Mouse (Mus musculus) forebrain, embryonic 15.5 days (tissue): ENCODE measurements around the gene Olfr1513. TPM values are rescaled to one million over a fixed set of nuclear protein-coding genes. Genes with fewer than 3 reads are reported as not detected.
"Not testable (repeated sequence)": the region's sequence is repeated elsewhere in the genome, so short reads cannot be mapped to it uniquely, and the experiment has no call there.

Experiments used
- ATAC-seq: fragments of 200-750 bp; cut with Nextera tagmentation; replicated peaks from 2 replicates; pipeline ENCODE4 v1.8.0; 2017; ENCODE audit warnings: mild to moderate bottlenecking, moderate TSS enrichment, moderate library complexity
- H3K27ac ChIP-seq: fragments of 300-500 bp; sonication (generic); replicated peaks from 2 replicates; pipeline ENCODE4 v1.5.1; 2015; ENCODE audit warnings: mild to moderate bottlenecking, inconsistent platforms
- H3K27me3 ChIP-seq: fragments of 300-500 bp; sonication (generic); 2 replicates; pipeline ENCODE4 v1.6.1; 2015; ENCODE audit warnings: inconsistent platforms
- H3K36me3 ChIP-seq: fragments of 300-500 bp; sonication (generic); 2 replicates; pipeline ENCODE4 v1.6.1; 2015; ENCODE audit warnings: mild to moderate bottlenecking, inconsistent platforms
- H3K4me1 ChIP-seq: fragments of 300-500 bp; sonication (generic); 2 replicates; pipeline ENCODE4 v1.6.1; 2015; ENCODE audit warnings: inconsistent platforms
- H3K4me2 ChIP-seq: fragments of 300-500 bp; sonication (generic); replicated peaks from 2 replicates; pipeline ENCODE4 v1.6.1; 2015; ENCODE audit warnings: mild to moderate bottlenecking, inconsistent platforms
- H3K4me3 ChIP-seq: fragments of 300-500 bp; sonication (generic); 2 replicates; pipeline ENCODE4 v1.5.1; 2015; ENCODE audit warnings: mild to moderate bottlenecking, inconsistent platforms
- H3K9ac ChIP-seq: fragments of 300-500 bp; sonication (generic); replicated peaks from 2 replicates; pipeline ENCODE4 v1.6.1; 2015; ENCODE audit warnings: mild to moderate bottlenecking, inconsistent platforms
- H3K9me3 ChIP-seq: fragments of 300-500 bp; sonication (generic); 2 replicates; pipeline ENCODE4 v1.6.1; 2016; ENCODE audit warnings: inconsistent platforms
- WGBS: fragments of 180-500 bp; shearing (Covaris S2); methylation state at CpG from one replicate; pipeline ENCODE4 v1.1.7; 2015; ENCODE audit warnings: mixed read lengths; 5-methylcytosine and 5-hydroxymethylcytosine counted together
- polyA plus RNA-seq: library from polyadenylated mRNA; unstranded; fragments of >200 nt; fragmentation: Nextera tagmentation; extraction: Ambion mirVana; gene quantifications from 2 replicates; pipeline ENCODE4 v1.2.1, GENCODE M21; 2015

Gene Olfr1513
- not detected in 2 replicates for polyA plus RNA-seq

DNA sequence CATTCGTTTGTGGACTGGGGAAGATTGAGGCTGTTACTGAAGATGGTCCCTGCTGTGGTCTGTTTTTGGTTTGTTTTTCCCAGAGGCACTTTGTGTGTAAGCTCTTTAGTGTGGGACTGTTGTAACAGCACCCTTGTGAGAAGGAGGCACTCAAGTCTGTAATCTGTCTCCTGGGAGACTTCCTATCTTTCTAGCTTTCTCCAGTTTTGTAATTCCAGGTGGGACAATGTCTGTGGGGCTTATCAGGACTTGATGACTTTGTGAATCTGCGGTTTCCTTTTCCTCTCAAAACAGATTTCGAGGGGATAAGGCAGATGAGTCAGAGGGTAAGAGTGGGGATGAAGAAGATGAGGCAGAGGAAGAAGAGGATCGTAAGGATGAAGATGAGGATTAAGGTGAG is at the start of gene Olfr1513:
Gene Olfr1513 (minus strand): TSS at position 101 of the 400 bp plus-strand sequence.
- no peaks in the 10 kb centered on the region for H3K4me1 ChIP-seq
- H3K36me3 ChIP-seq, result no peaks in the 10 kb centered on the region
- H3K9ac ChIP-seq, result no peak within 1 kb of the TSS
- H3K4me3 ChIP-seq, result no peak within 1 kb of the TSS
- ATAC-seq, result no peak
- H3K27ac ChIP-seq, result no peak within 1 kb of the TSS
- 80% methylated on average over 4 of the region's 4 CpGs for WGBS
- H3K27me3 ChIP-seq, result no peaks in the 10 kb centered on the region
- H3K4me2 ChIP-seq, result no peak within 1 kb of the TSS
- no peaks in the 10 kb centered on the region for H3K9me3 ChIP-seq

GRCm38 (mm10) chr14:52397279-52397678 is 41.1 kb upstream of the Olfr1513 start, which contains the start of gene Olfr1511:
Gene Olfr1511, minus strand, starts transcription at chr14:52397379.
- H3K9ac ChIP-seq, result no peak within 1 kb of the TSS
- H3K36me3 ChIP-seq, result no peaks in the 10 kb centered on the region
- H3K4me2 ChIP-seq, result no peak within 1 kb of the TSS
- no peak within 1 kb of the TSS for H3K27ac ChIP-seq
- no peak within 1 kb of the TSS for H3K4me3 ChIP-seq
- no peak for ATAC-seq
- H3K27me3 ChIP-seq, result no peaks in the 10 kb centered on the region
- WGBS, result 87% methylated on average over 4 of the region's 4 CpGs
- no peaks in the 10 kb centered on the region for H3K9me3 ChIP-seq
- H3K4me1 ChIP-seq, result no peaks in the 10 kb centered on the region

DNA sequence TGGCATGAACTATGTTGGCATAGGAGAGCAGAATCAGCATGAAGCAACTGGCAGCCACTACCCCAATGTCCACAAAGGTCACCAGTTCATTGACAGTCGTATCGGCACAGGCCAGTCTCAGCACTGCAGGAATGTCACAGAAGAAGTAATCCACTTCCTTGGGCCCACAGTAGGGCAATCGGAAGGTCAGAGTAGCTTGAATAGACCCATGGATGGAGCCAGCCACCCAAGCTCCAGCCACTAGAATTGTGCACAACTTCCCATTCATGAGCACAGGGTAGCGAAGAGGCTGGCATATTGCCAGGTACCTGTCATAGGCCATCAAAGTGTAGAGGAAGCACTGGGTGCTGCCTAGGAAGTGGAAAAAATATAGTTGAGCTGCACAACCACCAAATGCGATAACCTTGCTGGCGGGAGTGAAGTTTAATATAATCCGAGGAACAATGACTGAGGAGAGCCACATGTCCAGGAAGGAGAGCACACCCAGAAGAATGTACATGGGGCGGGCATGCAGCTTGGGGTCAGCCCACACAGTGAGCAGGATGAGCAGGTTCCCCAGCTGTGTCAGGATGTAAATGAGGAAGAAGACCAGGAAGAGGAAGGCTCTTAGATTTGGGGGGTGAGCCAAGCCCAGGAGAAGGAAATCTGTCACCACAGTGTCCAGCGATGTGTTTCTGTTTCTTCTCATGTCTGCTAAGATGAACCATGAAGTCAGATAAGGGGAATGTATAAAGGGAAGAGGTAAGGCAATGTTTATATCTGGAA is 34.1 kb upstream of the Olfr1513 start:
- H3K4me3 ChIP-seq, H3K27me3 ChIP-seq, H3K4me1 ChIP-seq, H3K36me3 ChIP-seq, H3K27ac ChIP-seq, ATAC-seq, H3K9ac ChIP-seq, H3K9me3 ChIP-seq, H3K4me2 ChIP-seq: not testable (repeated sequence)
- WGBS, result 92% methylated on average over 9 of the region's 9 CpGs

- no peaks in the 10 kb centered on the region for H3K4me1 ChIP-seq
- H3K36me3 ChIP-seq, result no peaks in the 10 kb centered on the region
- WGBS, result 76% methylated on average over 2 of the region's 2 CpGs
- no peak within 1 kb of the TSS for H3K4me3 ChIP-seq
- H3K9ac ChIP-seq, result no peak within 1 kb of the TSS
- H3K9me3 ChIP-seq, result no peaks in the 10 kb centered on the region
- no peaks in the 10 kb centered on the region for H3K27me3 ChIP-seq
- H3K27ac ChIP-seq, result no peak within 1 kb of the TSS
- H3K4me2 ChIP-seq, result no peak within 1 kb of the TSS
- ATAC-seq, result no peak
Observed at GRCm38 (mm10) chr14:52379068-52379467, 22.9 kb upstream of the Olfr1513 start, which contains the start of gene Olfr1512. Gene Olfr1512, minus strand, starts transcription at chr14:52379168.

- Histone ChIP-seq H3K4me1 (no peaks in the 10 kb centered on the region), H3K27ac (no peak overlapping the region), H3K9ac (no peak overlapping the region), H3K36me3 (no peaks in the 10 kb centered on the region), H3K27me3 (no peaks in the 10 kb centered on the region), H3K4me3 (no peak overlapping the region), H3K9me3 (no peaks in the 10 kb centered on the region), H3K4me2 (no peak overlapping the region)
- no peak for ATAC-seq
- 90% methylated on average over 3 of the region's 3 CpGs for WGBS
Observed at GRCm38 (mm10) chr14:52368741-52369140, 12.5 kb upstream of the Olfr1513 start.

- Histone ChIP-seq H3K4me1 (peaks cover 8% of the 10 kb centered on the region; the same call in 1 of the 2 replicates), H3K4me2 (peak overlapping the region; percentile 42; the same call in 1 of the 2 replicates), H3K36me3 (no peaks in the 10 kb centered on the region), H3K27ac (peak overlapping the region; percentile 23; the same call in 1 of the 2 replicates), H3K27me3 (no peaks in the 10 kb centered on the region), H3K4me3 (peak overlapping the region; percentile 31; the same call in 1 of the 2 replicates), H3K9ac (peak overlapping the region; percentile 33), H3K9me3 (no peaks in the 10 kb centered on the region)
- 77% methylated on average over 6 of the region's 6 CpGs for WGBS
- no peak for ATAC-seq
Observed at GRCm38 (mm10) chr14:52339512-52339852, 16.7 kb downstream of the Olfr1513 start.

DNA sequence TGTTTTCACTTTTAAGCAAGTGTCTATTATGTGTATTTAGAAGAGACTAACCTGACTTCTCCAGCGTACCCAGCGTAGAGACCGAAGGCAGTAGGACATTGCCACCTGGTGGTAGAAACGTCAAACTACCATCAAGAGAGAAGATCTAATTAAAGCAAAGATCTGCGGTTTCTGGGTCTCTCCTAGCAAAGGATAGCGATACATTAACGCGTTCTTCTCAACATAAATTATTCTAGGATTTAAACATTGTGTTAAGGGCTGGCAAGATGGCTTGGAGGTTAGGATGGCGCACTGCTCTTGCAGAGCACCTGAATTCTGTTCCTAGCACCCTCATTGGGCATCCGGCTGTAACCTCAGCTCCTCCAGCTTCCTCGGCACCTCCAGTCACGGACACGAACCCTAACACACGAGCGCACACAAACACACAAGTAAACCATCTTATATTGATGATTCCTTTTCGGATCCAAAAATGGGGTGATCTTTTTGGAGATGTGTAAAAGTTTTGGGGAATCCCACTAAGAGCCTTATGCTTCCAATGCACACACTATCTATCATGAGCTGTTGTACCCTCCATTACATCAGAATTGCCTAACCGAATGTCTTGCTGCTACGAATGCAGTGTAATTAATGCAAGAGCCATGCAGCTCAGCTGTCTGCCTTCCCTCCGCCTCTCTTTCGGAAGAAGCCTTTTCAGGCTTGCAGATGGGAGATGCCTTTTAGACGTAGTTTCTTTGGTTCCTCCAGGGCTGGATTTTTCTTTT is 17.3 kb downstream of the Olfr1513 start:
- no peaks in the 10 kb centered on the region for H3K9me3 ChIP-seq
- ATAC-seq, result peak; percentile 78
- H3K9ac ChIP-seq, result peak overlapping the region; percentile 33
- H3K4me1 ChIP-seq, result peaks cover 8% of the 10 kb centered on the region; the same call in 1 of the 2 replicates
- H3K4me2 ChIP-seq, result peak overlapping the region; percentile 42
- peak overlapping the region; percentile 23; the same call in 1 of the 2 replicates for H3K27ac ChIP-seq
- H3K27me3 ChIP-seq, result no peaks in the 10 kb centered on the region
- H3K36me3 ChIP-seq, result no peaks in the 10 kb centered on the region
- peak overlapping the region; percentile 31 for H3K4me3 ChIP-seq
- WGBS, result 29% methylated on average over 21 of the region's 21 CpGs

GRCm38 (mm10) chr14:52332171-52332570 is 24.0 kb downstream of the Olfr1513 start:
- Histone ChIP-seq H3K9me3 (no peaks in the 10 kb centered on the region), H3K4me3 (no peak overlapping the region), H3K9ac (no peak overlapping the region), H3K27me3 (no peaks in the 10 kb centered on the region), H3K36me3 (no peaks in the 10 kb centered on the region), H3K4me2 (no peak overlapping the region), H3K4me1 (peaks cover 13% of the 10 kb centered on the region), H3K27ac (no peak overlapping the region)
- 23% methylated on average over 3 of the region's 3 CpGs for WGBS
- no peak for ATAC-seq

GRCm38 (mm10) chr14:52331069-52331750 is 25.0 kb downstream of the Olfr1513 start:
- Histone ChIP-seq H3K9ac (0 out of 2 replicates have a peak overlapping the region, but pooled peaks have one; percentile 0), H3K4me1 (peaks cover 19% of the 10 kb centered on the region), H3K9me3 (no peaks in the 10 kb centered on the region), H3K27ac (no peak overlapping the region), H3K27me3 (no peaks in the 10 kb centered on the region), H3K36me3 (no peaks in the 10 kb centered on the region), H3K4me3 (no peak overlapping the region), H3K4me2 (0 out of 2 replicates have a peak overlapping the region, but pooled peaks have one; percentile 1)
- ATAC-seq, result no peak
- WGBS, result under 1% methylated on average over 4 of the region's 4 CpGs

DNA sequence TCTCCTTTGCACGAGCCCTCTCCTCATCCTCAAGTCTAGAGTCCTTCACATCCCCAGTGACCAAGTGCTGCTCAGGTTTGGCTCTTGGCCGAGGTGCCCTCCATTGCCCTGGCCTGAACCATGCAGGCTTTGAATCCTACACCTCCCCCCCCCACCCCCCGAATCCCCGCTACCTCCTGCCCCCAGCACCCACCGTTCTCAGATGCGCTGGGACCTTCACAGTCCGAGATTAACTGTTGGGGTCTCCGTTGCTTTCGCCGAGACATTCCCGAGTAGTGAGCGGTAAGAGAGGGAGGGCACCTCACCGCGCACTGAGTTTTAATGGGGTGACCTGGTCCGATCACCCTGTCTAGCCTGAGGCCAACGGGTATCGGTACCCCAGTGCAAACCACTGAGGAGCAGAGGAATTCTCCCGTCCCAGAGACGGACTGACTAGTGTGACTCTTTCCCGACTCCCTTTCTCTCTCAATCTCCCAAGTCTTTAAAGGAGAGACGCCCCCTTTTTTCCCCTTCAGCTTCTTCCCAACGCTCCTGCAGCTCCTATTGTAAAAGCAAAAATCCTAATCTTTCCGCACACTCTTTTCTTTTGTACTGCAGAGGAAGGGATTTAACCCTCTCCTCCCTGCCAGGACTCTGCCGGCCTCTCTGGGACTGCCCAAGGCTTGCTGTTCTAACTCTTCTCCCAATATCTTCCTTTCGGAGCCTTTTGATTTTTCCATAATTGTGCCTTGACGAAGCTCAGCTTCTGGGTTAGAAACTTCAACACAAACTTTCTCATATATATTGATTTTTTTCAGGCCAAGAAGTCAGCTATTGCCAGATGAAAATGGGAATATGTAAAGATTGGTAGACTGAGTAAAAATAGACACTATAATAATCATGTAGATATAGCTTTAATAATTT is 28.0 kb downstream of the Olfr1513 start, which contains the start of gene Sall2:
Gene Sall2 (minus strand): TSS at position 853 of the 903 bp plus-strand sequence.
- Histone ChIP-seq H3K4me2 (peak within 1 kb of the TSS; percentile 89), H3K4me1 (peaks cover 22% of the 10 kb centered on the region), H3K9me3 (no peaks in the 10 kb centered on the region), H3K9ac (peak within 1 kb of the TSS; percentile 57), H3K36me3 (no peaks in the 10 kb centered on the region), H3K27me3 (no peaks in the 10 kb centered on the region), H3K27ac (peak within 1 kb of the TSS; percentile 41; the same call in 1 of the 2 replicates), H3K4me3 (peak within 1 kb of the TSS; percentile 52)
- peak; percentile 67 for ATAC-seq
- under 1% methylated on average over 26 of the region's 26 CpGs for WGBS

GRCm38 (mm10) chr14:52327375-52327901 is 28.8 kb downstream of the Olfr1513 start:
- peaks cover 22% of the 10 kb centered on the region for H3K4me1 ChIP-seq
- H3K27ac ChIP-seq, result peak overlapping the region; percentile 41; the same call in 1 of the 2 replicates
- H3K9me3 ChIP-seq, result no peaks in the 10 kb centered on the region
- WGBS, result under 1% methylated on average over 14 of the region's 14 CpGs
- H3K4me2 ChIP-seq, result peak overlapping the region; percentile 89
- H3K36me3 ChIP-seq, result no peaks in the 10 kb centered on the region
- H3K9ac ChIP-seq, result peak overlapping the region; percentile 57
- H3K4me3 ChIP-seq, result peak overlapping the region; percentile 52
- ATAC-seq, result peak; percentile 64
- no peaks in the 10 kb centered on the region for H3K27me3 ChIP-seq
